Mouse (Mus musculus): ENCODE data around the gene Rassf3.

The Rassf3 gene

GRCm38 (mm10) chr10:121489941-121490340 lies 13.8 kb upstream of the Rassf3 start:
- DNase-seq (ENCODE audit: low read depth), result no peak

GRCm38 (mm10) chr10:121488623-121489299 lies 12.6 kb upstream of the Rassf3 start:
- no peak for DNase-seq (ENCODE audit: low read depth)

GRCm38 (mm10) chr10:121487716-121488115 lies 11.6 kb upstream of the Rassf3 start:
- no peak for DNase-seq (ENCODE audit: low read depth)

DNA sequence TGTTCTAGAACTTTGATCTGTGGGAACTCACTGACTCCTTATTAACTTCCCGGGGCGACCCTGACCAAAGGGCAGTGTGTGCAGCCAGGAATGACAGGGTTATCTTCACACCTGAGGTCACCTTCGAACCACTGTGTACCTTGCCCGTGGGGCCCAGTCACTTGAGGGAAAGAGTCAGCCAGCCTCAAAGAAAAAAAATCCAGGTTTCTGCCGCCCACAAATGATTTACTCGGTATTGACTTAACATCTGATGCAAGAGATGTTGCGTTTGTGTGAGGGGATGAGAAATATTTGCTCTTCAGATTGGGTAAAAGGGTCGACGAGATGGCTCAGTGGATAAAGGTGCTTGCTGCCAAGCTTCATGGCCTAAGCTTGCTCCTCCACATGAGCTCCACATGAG lies 10.2 kb upstream of the Rassf3 start:
- DNase-seq (ENCODE audit: low read depth), result no peak

DNA sequence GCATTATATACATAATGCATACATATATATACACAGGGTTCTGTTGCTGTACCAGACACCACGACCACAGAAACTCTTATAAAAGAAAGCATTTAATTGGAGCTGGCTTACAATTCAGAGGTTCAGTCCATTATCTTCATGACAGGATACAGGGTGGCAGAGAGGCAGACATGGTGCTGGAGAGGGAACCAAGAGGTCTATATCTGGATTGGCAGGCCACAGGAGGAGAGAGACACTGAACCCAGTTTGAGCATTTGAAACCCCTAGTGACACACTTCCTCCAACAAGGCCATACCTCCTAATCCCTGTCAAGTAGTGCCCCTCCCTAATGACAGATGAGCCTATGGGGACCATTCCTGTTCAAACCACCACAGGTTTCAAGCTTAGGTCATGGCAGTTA lies 7.2 kb upstream of the Rassf3 start:
- no peak for DNase-seq (ENCODE audit: low read depth)

- DNase-seq (ENCODE audit: low read depth), result no peak
Observed at GRCm38 (mm10) chr10:121481141-121481540, 5.0 kb upstream of the Rassf3 start.

GRCm38 (mm10) chr10:121479987-121480386 lies 3.8 kb upstream of the Rassf3 start:
- DNase-seq (ENCODE audit: low read depth), result no peak

DNA sequence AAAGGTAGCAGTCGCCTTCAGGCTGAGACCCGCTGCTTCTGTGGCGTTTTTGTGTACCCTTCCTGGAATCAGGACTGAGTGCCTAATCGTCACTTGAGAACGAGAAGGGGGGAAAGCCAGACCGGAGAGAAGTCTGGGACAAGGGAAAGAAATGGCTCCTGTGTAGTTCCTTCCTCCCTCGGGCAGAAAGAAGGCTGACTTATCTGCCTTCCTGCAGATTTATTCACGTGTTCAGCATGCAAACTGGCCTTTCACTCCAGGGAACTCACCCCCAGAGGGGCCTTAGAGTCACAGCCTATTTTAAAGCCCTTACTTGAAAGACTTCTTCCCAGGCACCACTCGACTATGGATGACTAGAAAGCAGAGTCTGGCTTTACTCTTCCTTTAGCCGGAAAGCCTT lies 1.3 kb upstream of the Rassf3 start:
- no peak for DNase-seq (ENCODE audit: low read depth)

DNA sequence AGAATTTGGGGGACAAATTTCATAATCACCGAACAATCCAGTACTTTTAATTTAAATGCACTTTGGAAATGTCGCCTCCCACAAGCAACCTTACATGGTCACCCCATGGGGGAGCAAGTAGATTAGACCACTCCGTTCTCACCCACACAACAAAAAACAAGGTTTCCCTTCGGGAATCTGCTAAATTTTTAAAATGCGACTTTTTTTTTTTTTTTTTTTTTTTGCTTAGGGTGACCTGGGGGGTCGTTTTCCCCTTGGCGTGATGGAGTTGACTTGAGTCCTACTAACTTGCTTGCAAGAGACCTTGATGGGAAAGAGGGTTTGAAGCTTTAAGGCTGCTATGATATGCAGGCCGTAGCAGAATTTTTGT lies 806 bp upstream of the Rassf3 start:
- DNase-seq (ENCODE audit: low read depth), result no peak

- peak; percentile 72 for DNase-seq (ENCODE audit: low read depth)
Observed at GRCm38 (mm10) chr10:121475672-121476146, 438 bp downstream of the Rassf3 start.

DNA sequence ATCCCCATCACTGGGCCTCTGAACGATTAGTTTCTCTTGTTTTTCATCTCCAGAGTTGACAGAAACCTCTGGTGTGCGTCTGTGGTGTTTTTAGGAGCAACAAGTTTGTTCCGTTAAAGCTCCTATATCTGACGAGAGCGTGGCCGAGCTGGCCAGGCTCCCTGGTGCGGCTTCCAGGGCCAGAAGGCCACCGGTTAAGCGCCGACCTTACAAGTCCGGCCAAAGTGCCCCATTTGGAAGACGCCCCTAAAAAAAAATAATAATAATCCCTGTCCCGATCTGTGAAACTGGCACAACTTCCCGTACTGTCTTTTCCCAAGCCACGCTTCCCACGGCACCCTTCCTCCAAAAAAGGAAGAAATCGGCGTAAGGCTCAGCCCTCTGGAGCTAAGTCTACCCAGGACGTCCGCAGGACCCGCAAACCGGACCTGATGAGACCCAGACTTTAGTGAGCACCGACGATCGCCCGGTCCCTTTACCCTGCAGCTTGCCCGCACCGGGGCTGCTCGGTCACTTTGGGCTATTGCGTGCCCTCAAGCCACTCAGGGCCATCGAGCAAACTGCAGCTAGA lies 961 bp downstream of the Rassf3 start:
- DNase-seq (ENCODE audit: low read depth), result peak; percentile 50

DNA sequence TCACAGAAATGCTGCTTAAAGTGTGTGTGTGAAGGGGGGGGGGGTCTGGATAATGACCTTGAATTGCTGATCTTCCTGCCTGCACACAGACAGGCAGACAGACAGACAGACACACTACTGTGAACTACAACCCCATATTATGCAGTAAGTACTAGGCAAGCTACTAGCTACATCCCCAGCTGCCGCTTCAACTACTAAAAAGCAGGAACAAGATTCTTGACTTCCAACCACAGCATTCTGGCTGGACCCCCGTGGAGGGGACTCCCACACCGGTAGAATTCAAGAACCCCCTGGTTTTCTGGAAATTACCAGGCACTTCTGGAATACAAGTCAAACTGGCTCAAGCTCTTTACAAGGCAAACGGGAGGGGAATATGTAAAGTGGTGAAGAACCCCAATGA lies 1.9 kb downstream of the Rassf3 start:
- no peak for DNase-seq (ENCODE audit: low read depth)

GRCm38 (mm10) chr10:121473723-121474215 lies 2.4 kb downstream of the Rassf3 start:
- peak; percentile 90 for DNase-seq (ENCODE audit: low read depth)

DNA sequence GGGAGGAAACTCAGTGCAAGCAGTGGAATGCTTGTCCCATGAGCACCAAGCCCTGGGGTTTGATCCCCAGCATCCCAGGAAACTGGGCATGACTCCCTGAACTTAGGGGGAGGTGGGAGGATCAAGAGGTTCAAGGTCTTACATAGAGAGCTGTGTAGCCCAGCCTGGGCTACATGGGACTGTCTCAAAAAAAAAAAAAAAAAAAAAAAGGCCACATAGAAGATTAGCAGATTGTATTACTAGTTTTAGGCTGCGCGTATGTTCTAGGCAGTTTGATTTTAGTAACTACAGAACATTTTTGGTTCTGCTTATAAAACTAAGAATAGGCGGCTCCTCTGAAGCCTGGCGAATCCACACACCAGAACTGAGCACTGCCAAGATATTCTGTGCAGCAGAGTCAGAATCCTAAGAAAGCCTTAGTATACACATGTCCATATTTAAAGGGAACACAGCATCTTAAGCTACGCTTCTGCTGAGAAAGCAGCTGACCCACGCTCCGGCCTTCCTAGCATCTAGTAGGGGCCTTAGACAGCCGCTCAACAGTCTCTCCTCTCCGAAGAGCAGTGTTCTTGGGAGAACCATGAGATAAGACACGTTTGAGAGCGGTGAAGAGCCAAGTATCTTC lies 3.4 kb downstream of the Rassf3 start:
- DNase-seq (ENCODE audit: low read depth), result no peak

GRCm38 (mm10) chr10:121471570-121472197 lies 4.5 kb downstream of the Rassf3 start:
- peak; percentile 46 for DNase-seq (ENCODE audit: low read depth)

DNA sequence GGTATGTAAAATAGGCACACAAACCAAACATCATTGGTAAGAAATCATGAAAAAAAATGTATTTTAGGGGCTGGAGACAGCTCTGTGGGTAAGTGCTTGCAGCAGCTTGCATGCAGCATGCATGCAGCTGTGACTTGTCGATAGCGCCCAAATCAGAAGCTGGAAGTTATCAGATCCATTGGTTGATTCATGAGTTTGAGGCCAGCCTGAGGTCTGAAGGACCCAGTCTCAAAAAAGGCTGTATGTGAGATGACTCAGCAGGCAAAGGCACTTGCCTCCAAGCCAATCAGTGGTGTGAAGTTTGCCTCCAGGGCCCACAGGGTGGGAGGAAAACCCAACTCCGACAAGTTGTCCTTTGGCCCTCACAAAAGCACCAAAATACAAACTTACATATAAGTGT lies 6.5 kb downstream of the Rassf3 start:
- no peak for DNase-seq (ENCODE audit: low read depth)

DNA sequence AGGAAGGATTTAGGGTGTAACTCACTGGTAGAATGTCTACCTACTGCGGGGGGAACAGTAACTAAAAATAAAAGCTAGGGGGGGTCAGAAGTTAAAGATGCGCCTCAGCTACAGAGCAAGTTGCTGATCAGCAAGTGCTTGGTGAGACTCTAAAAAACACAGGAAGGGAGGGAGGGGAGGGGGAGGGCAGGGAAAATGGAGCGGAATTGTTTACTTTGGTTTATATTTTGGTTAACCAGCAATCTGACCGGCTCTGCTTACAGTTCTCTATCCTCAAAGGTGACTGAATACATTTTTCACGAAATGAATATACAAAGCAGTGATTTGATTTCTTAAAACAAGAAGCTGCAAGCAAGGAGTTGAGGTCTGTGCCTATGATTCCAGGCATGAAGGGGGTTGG lies 7.2 kb downstream of the Rassf3 start:
- no peak for DNase-seq (ENCODE audit: low read depth)

DNA sequence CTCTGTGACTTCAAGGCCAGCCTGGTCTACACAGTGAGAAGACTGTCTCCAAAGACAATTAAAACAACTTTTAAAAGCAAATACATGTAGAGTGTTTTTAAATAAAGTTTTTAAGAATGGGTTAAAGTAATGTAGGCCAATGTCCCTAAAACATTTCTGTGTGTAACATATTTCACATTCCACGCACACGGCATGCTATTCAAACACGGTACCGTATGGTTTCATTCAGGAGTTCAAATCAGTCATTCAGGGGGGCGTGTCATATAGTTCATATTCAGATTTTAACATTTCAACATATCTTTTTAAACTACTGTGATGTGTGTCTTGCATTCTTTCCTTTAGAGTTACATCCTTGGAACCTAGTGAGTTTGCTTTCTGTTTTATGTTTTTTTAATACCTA lies 7.9 kb downstream of the Rassf3 start:
- no peak for DNase-seq (ENCODE audit: low read depth)

DNA sequence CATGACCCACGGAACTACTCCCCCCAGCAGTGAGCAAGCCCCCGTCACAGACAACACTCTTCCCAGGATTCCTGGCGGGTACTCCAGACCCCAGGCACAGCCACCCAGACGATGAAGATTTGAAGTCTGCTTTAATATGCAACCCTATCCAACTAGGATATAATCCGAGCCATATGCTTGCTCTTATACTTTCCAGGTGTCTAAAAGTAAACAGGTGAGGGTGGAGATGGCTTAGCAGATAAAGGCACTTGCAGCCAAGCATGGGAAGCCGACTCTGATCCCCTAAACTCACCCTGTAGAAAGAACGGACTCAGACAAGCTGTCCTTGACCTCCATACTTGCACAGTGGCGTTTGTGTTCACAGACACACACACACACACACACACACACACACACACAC lies 8.4 kb downstream of the Rassf3 start:
- no peak for DNase-seq (ENCODE audit: low read depth)

- no peak for DNase-seq (ENCODE audit: low read depth)
Observed at GRCm38 (mm10) chr10:121467016-121467415, 9.1 kb downstream of the Rassf3 start.

DNA sequence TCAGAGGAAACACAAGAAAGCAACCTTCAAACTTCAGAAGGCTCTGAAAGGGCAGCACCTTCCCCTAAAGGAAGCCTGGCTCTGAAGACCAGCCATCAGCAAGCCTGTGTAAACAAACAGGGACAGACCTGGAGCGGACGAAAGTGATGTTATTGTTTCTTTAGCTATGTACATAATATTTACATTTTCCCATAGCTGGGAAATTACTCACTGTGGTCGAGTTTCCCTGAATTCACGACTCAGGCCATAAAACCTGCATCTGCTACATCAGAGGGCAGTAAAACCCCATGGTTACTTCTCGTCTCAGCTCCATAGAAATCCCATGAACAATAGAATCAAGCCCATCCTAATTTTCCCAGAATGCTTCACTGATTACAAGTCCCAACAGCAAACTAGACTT lies 11.1 kb downstream of the Rassf3 start:
- no peak for DNase-seq (ENCODE audit: low read depth)

DNA sequence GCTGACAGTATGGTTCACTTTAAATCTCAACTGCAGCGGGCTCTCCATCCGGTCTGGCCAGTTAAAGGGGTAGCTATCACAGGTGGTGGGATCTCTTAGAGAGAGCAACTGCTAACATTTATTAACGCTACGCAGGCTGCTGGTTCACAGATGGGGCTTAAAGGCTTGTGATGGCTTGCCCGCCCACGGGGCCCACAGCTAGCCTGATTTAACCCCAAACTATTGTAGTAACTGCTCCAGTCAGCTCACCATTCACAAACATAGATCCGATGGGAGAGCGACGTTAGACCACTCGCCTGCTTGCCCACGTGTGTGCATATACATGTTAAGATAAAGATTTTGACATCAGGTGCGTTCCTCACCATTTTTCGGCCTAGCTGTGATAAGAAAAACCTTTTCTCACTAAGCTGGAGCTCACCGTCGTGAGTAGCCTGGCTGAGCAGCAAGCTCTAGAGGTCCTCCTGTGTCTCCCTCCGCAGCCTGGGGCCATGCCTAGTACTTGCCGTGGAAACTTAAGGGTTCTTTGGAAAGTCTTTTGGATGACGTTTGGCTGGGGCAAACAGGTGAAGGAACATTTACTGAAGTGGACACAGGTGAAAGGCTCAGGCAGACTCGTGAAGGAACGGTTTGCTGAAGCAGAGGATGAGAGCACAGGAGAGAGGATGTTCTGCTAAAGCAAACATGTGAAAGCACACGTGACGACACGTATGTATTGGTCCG lies 13.8 kb downstream of the Rassf3 start:
- no peak for DNase-seq (ENCODE audit: low read depth)
